Mouse (Mus musculus): ENCODE results near the gene Rnf26.

The Rnf26 gene

GRCm38 (mm10) chr9:44047571-44048490 is 65.5 kb downstream of the Rnf26 start:
- DNase-seq (ENCODE audit: low spot score in 2 of 2): no peak

- DNase-seq (ENCODE audit: low spot score in 2 of 2): no peak
Measured at GRCm38 (mm10) chr9:44047071-44047470, 66.2 kb downstream of the Rnf26 start.

GRCm38 (mm10) chr9:44046426-44046825 is 66.9 kb downstream of the Rnf26 start:
- DNase-seq (ENCODE audit: low spot score in 2 of 2): no peak

- DNase-seq (ENCODE audit: low spot score in 2 of 2): no peak
Measured at GRCm38 (mm10) chr9:44045884-44046272, 67.4 kb downstream of the Rnf26 start.

Measured in frontal cortex, postnatal 14 days (tissue).